Mouse (Mus musculus): ENCODE data around the gene Smug1. TPM values are rescaled to one million over a fixed set of nuclear protein-coding genes. Genes with fewer than 3 reads are reported as not detected.

The Smug1 gene
- polyA plus RNA-seq, 1 experiment from 2014 or later = 19.5 TPM

DNA sequence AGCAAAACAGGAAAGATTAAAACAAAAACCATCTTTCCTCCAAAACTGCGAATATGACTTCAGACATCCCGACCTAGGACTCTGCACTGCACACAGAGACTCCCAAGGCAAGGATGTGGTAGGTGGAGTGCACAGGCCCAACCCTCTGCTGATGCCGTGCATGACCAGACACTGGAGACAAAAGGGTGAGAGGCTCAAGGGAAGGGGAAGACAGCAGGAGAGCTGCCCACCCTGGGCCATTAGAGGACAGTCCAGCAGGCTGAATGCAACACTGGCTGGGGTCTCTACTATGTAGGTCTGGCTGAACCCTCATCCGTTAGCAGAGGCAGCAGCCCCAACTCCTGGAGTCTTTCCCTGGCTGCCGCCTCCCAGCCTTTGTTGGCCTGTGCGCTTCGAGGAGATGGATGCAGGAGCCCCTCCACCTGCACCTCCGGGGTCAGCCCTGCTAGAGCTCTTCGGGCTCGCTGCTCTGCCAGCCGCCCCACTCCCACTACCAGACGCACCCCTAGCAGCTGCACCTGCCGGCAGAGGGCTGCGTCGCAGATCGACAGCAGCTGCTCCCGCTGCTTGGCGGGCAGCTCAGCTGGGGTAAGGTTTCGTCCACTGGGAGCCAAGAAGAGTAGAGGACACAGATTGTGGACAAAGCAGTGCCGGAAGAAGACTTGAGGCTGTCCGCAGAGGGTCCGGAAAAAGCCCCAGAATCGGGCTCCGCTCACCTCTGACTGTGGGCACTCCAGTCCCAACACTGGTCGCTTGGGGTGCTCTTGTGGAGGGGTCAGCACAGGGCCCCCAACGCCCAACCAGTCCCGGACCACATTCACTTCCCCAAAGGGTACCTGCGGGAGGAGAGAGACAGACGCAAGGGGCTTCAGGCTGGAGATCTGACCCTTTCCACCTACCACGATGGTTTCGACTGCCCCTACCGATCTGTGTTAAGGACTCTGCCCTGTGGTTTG, 11.2 kb downstream of the Smug1 start:
- H3K27ac ChIP-seq (ENCODE audit: low read depth, low read length) = no peak overlapping the region
- no peaks in the 10 kb centered on the region; the same call in 1 of the 2 replicates for H3K36me3 ChIP-seq (ENCODE audit: control insufficient read depth, insufficient read depth, low read length)
- 0 out of 2 replicates have a peak, but pooled peaks cover 6% of the 10 kb centered on the region for H3K4me1 ChIP-seq (ENCODE audit: control insufficient read depth, insufficient read depth, low read length)
- no peak overlapping the region for H3K4me3 ChIP-seq (ENCODE audit: low read length)
- H3K4me2 ChIP-seq (replicated peaks; ENCODE audit: low read depth, low read length) = peak overlapping the region; percentile 16; the same call in 1 of the 2 replicates
- peak overlapping the region; percentile 37 for H3K9ac ChIP-seq (ENCODE audit: low read depth, low read length)
- no peaks in the 10 kb centered on the region for H3K9me3 ChIP-seq (ENCODE audit: control insufficient read depth, low read length)
- ATAC-seq (ENCODE audit: low FRiP score, low TSS enrichment) = peak; percentile 78
- 26% methylated on average over 32 of the region's 32 CpGs for WGBS
- 0 out of 2 replicates have a peak, but pooled peaks cover 2% of the 10 kb centered on the region for H3K27me3 ChIP-seq (ENCODE audit: control insufficient read depth, insufficient read depth, low read length)

- Histone ChIP-seq H3K4me2 (replicated peaks; ENCODE audit: low read depth, low read length) (no peak overlapping the region), H3K27me3 (ENCODE audit: control insufficient read depth, insufficient read depth, low read length) (0 out of 2 replicates have a peak, but pooled peaks cover 2% of the 10 kb centered on the region), H3K9me3 (ENCODE audit: control insufficient read depth, low read length) (no peaks in the 10 kb centered on the region), H3K9ac (ENCODE audit: low read depth, low read length) (no peak overlapping the region), H3K4me1 (ENCODE audit: control insufficient read depth, insufficient read depth, low read length) (0 out of 2 replicates have a peak, but pooled peaks cover 6% of the 10 kb centered on the region), H3K4me3 (ENCODE audit: low read length) (no peak overlapping the region), H3K36me3 (ENCODE audit: control insufficient read depth, insufficient read depth, low read length) (no peaks in the 10 kb centered on the region; the same call in 1 of the 2 replicates), H3K27ac (ENCODE audit: low read depth, low read length) (no peak overlapping the region)
- no peak for ATAC-seq (ENCODE audit: low FRiP score, low TSS enrichment)
- WGBS = 87% methylated on average over 4 of the region's 4 CpGs
These were observed 13.8 kb downstream of the Smug1 start for GRCm38 (mm10) chr15:103152890-103153610.

DNA sequence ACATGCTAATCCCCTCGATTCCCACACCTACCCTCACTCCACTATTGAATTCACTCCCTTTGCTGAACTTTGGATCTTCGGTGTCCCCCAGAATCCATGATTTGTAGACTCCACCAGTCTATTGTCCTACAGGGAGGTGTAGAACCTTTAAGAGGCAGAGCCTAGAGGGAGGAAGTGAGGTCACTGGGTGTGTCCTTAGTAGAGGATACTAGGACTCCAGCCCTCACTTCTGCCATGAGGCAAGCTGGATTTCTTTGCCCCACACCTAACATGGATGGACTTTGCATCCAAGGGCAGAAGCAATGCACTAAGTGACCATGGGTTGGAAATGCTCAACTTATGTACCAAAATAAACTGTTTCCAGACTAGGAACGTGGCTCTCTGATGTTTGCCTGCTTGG, 14.5 kb downstream of the Smug1 start:
- H3K27me3 ChIP-seq (ENCODE audit: control insufficient read depth, insufficient read depth, low read length) = peaks cover 2% of the 10 kb centered on the region; the same call in 1 of the 2 replicates
- WGBS = 91% methylated on average over 3 of the region's 3 CpGs
- peaks cover 9% of the 10 kb centered on the region; the same call in 1 of the 2 replicates for H3K4me1 ChIP-seq (ENCODE audit: control insufficient read depth, insufficient read depth, low read length)
- H3K9ac ChIP-seq (ENCODE audit: low read depth, low read length) = no peak overlapping the region
- H3K4me3 ChIP-seq (ENCODE audit: low read length) = no peak overlapping the region
- no peak overlapping the region for H3K27ac ChIP-seq (ENCODE audit: low read depth, low read length)
- H3K4me2 ChIP-seq (replicated peaks; ENCODE audit: low read depth, low read length) = no peak overlapping the region
- H3K9me3 ChIP-seq (ENCODE audit: control insufficient read depth, low read length) = no peaks in the 10 kb centered on the region
- H3K36me3 ChIP-seq (ENCODE audit: control insufficient read depth, insufficient read depth, low read length) = no peaks in the 10 kb centered on the region; the same call in 1 of the 2 replicates
- ATAC-seq (ENCODE audit: low FRiP score, low TSS enrichment) = no peak

GRCm38 (mm10) chr15:103147779-103148178, 19.1 kb downstream of the Smug1 start:
- 59% methylated on average over 9 of the region's 9 CpGs for WGBS
- no peak for ATAC-seq (ENCODE audit: low FRiP score, low TSS enrichment)
- no peak overlapping the region for H3K4me2 ChIP-seq (replicated peaks; ENCODE audit: low read depth, low read length)
- H3K9me3 ChIP-seq (ENCODE audit: control insufficient read depth, low read length) = no peaks in the 10 kb centered on the region
- H3K9ac ChIP-seq (ENCODE audit: low read depth, low read length) = no peak overlapping the region
- H3K4me1 ChIP-seq (ENCODE audit: control insufficient read depth, insufficient read depth, low read length) = peaks cover 5% of the 10 kb centered on the region; the same call in 1 of the 2 replicates
- no peak overlapping the region for H3K27ac ChIP-seq (ENCODE audit: low read depth, low read length)
- peaks cover 11% of the 10 kb centered on the region for H3K27me3 ChIP-seq (ENCODE audit: control insufficient read depth, insufficient read depth, low read length)
- no peak overlapping the region for H3K4me3 ChIP-seq (ENCODE audit: low read length)
- H3K36me3 ChIP-seq (ENCODE audit: control insufficient read depth, insufficient read depth, low read length) = no peaks in the 10 kb centered on the region

- WGBS = 26% methylated on average over 3 of the region's 3 CpGs
- Histone ChIP-seq H3K27ac (ENCODE audit: low read depth, low read length) (no peak overlapping the region), H3K4me3 (ENCODE audit: low read length) (peak overlapping the region; percentile 47; the same call in 1 of the 2 replicates), H3K9me3 (ENCODE audit: control insufficient read depth, low read length) (no peaks in the 10 kb centered on the region), H3K4me2 (replicated peaks; ENCODE audit: low read depth, low read length) (peak overlapping the region; percentile 91), H3K9ac (ENCODE audit: low read depth, low read length) (peak overlapping the region; percentile 61; the same call in 1 of the 2 replicates), H3K27me3 (ENCODE audit: control insufficient read depth, insufficient read depth, low read length) (peaks cover 11% of the 10 kb centered on the region), H3K36me3 (ENCODE audit: control insufficient read depth, insufficient read depth, low read length) (no peaks in the 10 kb centered on the region), H3K4me1 (ENCODE audit: control insufficient read depth, insufficient read depth, low read length) (peaks cover 5% of the 10 kb centered on the region; the same call in 1 of the 2 replicates)
- ATAC-seq (ENCODE audit: low FRiP score, low TSS enrichment) = no peak
These were observed 19.5 kb downstream of the Smug1 start for GRCm38 (mm10) chr15:103147422-103147690.

DNA sequence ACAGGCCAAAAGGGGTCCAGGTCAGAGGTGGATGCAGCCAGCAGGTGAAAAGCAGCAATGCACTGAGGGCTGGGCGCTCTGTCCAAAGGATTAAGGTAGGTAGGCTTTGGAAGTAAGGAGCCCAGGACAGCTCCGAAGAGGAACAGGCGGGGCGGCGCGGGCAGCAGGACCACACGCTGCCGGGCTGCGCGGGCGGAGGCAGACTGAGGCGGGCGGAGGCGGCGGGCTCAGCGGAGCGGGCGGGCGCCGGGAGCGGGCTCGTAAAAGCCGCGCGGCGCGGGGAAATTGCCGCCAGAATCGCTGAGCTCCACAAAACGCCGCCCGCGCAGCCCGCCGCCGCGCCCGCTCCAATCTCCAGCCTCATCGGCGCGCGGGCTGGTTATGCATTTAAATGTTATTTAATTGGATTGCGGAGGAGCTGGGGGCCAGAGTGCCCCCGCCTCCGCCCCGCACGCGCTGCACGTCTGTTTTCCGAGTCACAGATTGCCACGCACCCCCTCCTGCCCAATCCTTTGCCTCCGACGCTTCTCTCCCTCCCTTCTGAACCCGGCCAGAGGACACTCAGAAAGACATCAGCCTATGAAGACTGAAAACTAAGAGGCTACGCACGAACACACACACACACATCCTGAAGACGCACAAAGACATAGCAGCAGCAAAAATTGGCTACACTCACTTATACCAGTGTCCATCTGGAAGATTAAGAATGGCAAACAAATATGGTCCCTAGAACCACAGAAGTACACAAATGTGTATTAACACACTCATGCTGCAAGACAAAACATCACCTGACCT, 20.1 kb downstream of the Smug1 start:
- Histone ChIP-seq H3K27ac (ENCODE audit: low read depth, low read length) (no peak overlapping the region), H3K9ac (ENCODE audit: low read depth, low read length) (peak overlapping the region; percentile 61), H3K4me2 (replicated peaks; ENCODE audit: low read depth, low read length) (peak overlapping the region; percentile 91), H3K4me3 (ENCODE audit: low read length) (peak overlapping the region; percentile 47), H3K9me3 (ENCODE audit: control insufficient read depth, low read length) (no peaks in the 10 kb centered on the region), H3K4me1 (ENCODE audit: control insufficient read depth, insufficient read depth, low read length) (peaks cover 5% of the 10 kb centered on the region; the same call in 1 of the 2 replicates), H3K36me3 (ENCODE audit: control insufficient read depth, insufficient read depth, low read length) (no peaks in the 10 kb centered on the region), H3K27me3 (ENCODE audit: control insufficient read depth, insufficient read depth, low read length) (peaks cover 11% of the 10 kb centered on the region)
- WGBS = under 1% methylated on average over 57 of the region's 57 CpGs
- ATAC-seq (ENCODE audit: low FRiP score, low TSS enrichment) = peak; percentile 14; the same call in 1 of the 2 replicates

GRCm38 (mm10) chr15:103145635-103146299, 21.1 kb downstream of the Smug1 start:
- peaks cover 11% of the 10 kb centered on the region for H3K27me3 ChIP-seq (ENCODE audit: control insufficient read depth, insufficient read depth, low read length)

DNA sequence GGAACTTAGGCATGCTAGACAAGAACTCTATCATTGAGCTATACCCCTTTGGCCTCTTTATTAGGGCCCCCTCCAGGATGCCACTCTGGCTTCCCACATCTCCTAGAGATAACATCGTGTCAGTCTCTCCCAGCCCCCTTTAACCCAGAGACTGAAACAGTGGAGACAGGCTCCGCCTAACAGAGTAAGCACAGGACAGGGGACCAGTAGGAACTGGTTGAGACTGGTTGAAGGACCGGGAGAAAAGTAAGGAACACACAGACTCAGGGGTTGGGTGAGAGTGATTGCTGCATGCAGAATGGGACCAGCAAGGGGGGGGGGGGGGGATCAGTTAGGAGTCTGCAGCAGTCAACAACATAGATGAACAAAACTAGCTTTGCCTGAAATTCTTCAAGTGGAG, 22.7 kb downstream of the Smug1 start:
- no peak overlapping the region for H3K9ac ChIP-seq (ENCODE audit: low read depth, low read length)
- peaks cover 11% of the 10 kb centered on the region for H3K27me3 ChIP-seq (ENCODE audit: control insufficient read depth, insufficient read depth, low read length)
- peaks cover 5% of the 10 kb centered on the region; the same call in 1 of the 2 replicates for H3K4me1 ChIP-seq (ENCODE audit: control insufficient read depth, insufficient read depth, low read length)
- no peaks in the 10 kb centered on the region for H3K36me3 ChIP-seq (ENCODE audit: control insufficient read depth, insufficient read depth, low read length)
- H3K4me2 ChIP-seq (replicated peaks; ENCODE audit: low read depth, low read length) = no peak overlapping the region
- ATAC-seq (ENCODE audit: low FRiP score, low TSS enrichment) = no peak
- H3K9me3 ChIP-seq (ENCODE audit: control insufficient read depth, low read length) = no peaks in the 10 kb centered on the region
- H3K4me3 ChIP-seq (ENCODE audit: low read length) = no peak overlapping the region
- 60% methylated on average over 3 of the region's 3 CpGs for WGBS
- H3K27ac ChIP-seq (ENCODE audit: low read depth, low read length) = no peak overlapping the region

More at GRCm38 (mm10) chr15:103145635-103146299, 21.1 kb downstream of the Smug1 start:
- Histone ChIP-seq H3K4me1 (ENCODE audit: control insufficient read depth, insufficient read depth, low read length) (peaks cover 5% of the 10 kb centered on the region; the same call in 1 of the 2 replicates), H3K4me2 (replicated peaks; ENCODE audit: low read depth, low read length) (peak overlapping the region; percentile 91; the same call in 1 of the 2 replicates), H3K27ac (ENCODE audit: low read depth, low read length) (no peak overlapping the region), H3K9ac (ENCODE audit: low read depth, low read length) (no peak overlapping the region), H3K9me3 (ENCODE audit: control insufficient read depth, low read length) (no peaks in the 10 kb centered on the region), H3K4me3 (ENCODE audit: low read length) (no peak overlapping the region), H3K36me3 (ENCODE audit: control insufficient read depth, insufficient read depth, low read length) (no peaks in the 10 kb centered on the region)
- WGBS = 74% methylated on average over 11 of the region's 11 CpGs
- no peak for ATAC-seq (ENCODE audit: low FRiP score, low TSS enrichment)
